Mouse (Mus musculus) cerebellum, adult 8-10 months (tissue): ENCODE results near the gene Scn10a.

Experiments
- DNase-seq: peaks from one replicate; pipeline ENCODE4 v3.0.0; 2022

The Scn10a gene

GRCm38 (mm10) chr9:119719222-119719621 lies at the start of gene Scn10a:
Gene Scn10a, minus strand, starts transcription at chr9:119719322.
- DNase-seq = no peak

GRCm38 (mm10) chr9:119768585-119768984 lies 49.5 kb upstream of the Scn10a start:
- DNase-seq = no peak

- DNase-seq = no peak
These were observed 41.1 kb upstream of the Scn10a start for GRCm38 (mm10) chr9:119760226-119760625.

GRCm38 (mm10) chr9:119759457-119759856 lies 40.3 kb upstream of the Scn10a start:
- DNase-seq = no peak

- DNase-seq = no peak
These were observed 32.4 kb upstream of the Scn10a start for GRCm38 (mm10) chr9:119751507-119751906.

GRCm38 (mm10) chr9:119749112-119749511 lies 30.0 kb upstream of the Scn10a start:
- no peak for DNase-seq

- DNase-seq = no peak
These were observed 24.8 kb upstream of the Scn10a start for GRCm38 (mm10) chr9:119743900-119744299.

GRCm38 (mm10) chr9:119743312-119743711 lies 24.2 kb upstream of the Scn10a start:
- DNase-seq = no peak

GRCm38 (mm10) chr9:119741101-119741786 lies 22.1 kb upstream of the Scn10a start:
- no peak for DNase-seq

GRCm38 (mm10) chr9:119728412-119729097 lies 9.4 kb upstream of the Scn10a start:
- no peak for DNase-seq

GRCm38 (mm10) chr9:119726990-119727389 lies 7.9 kb upstream of the Scn10a start:
- no peak for DNase-seq

- no peak for DNase-seq
These were observed 6.3 kb upstream of the Scn10a start for GRCm38 (mm10) chr9:119725293-119725862.

- DNase-seq = no peak
These were observed 12.4 kb downstream of the Scn10a start for GRCm38 (mm10) chr9:119706700-119707099.

- DNase-seq = no peak
These were observed 27.6 kb downstream of the Scn10a start for GRCm38 (mm10) chr9:119691505-119691904.

GRCm38 (mm10) chr9:119691001-119691400 lies 28.1 kb downstream of the Scn10a start:
- DNase-seq = no peak

GRCm38 (mm10) chr9:119687893-119688292 lies 31.2 kb downstream of the Scn10a start:
- DNase-seq = no peak

GRCm38 (mm10) chr9:119686187-119686586 lies 32.9 kb downstream of the Scn10a start:
- DNase-seq = no peak

GRCm38 (mm10) chr9:119680896-119681295 lies 38.2 kb downstream of the Scn10a start:
- DNase-seq = no peak

- DNase-seq = no peak
These were observed 55.0 kb downstream of the Scn10a start for GRCm38 (mm10) chr9:119664109-119664508.

- no peak for DNase-seq
These were observed 63.0 kb downstream of the Scn10a start for GRCm38 (mm10) chr9:119656111-119656510.

GRCm38 (mm10) chr9:119653758-119654157 lies 65.4 kb downstream of the Scn10a start:
- no peak for DNase-seq

- peak; percentile 22 for DNase-seq
These were observed 72.1 kb downstream of the Scn10a start for GRCm38 (mm10) chr9:119646942-119647547.

GRCm38 (mm10) chr9:119641985-119642384 lies 77.1 kb downstream of the Scn10a start:
- DNase-seq = no peak
